Mouse (Mus musculus) erythroblast, embryonic 14.5 days (primary cell): ENCODE results near the gene Gm13539. TPM values are rescaled to one million over a fixed set of nuclear protein-coding genes. Genes with fewer than 3 reads are reported as not detected.
"Not testable (repeated sequence)": the region's sequence is repeated elsewhere in the genome, so short reads cannot be mapped to it uniquely, and the experiment has no call there.

Source experiments
- H3K27me3 ChIP-seq: 2 replicates; pipeline ENCODE4 v1.6.1; 2012; ENCODE audit warnings: inconsistent platforms; ENCODE audit not compliant: control insufficient read depth
- H3K36me3 ChIP-seq: 2 replicates; pipeline ENCODE4 v1.6.1; 2012; ENCODE audit warnings: mild to moderate bottlenecking, inconsistent platforms; ENCODE audit not compliant: control insufficient read depth
- H3K4me1 ChIP-seq: 2 replicates; pipeline ENCODE4 v1.6.1; 2012; ENCODE audit warnings: inconsistent platforms; ENCODE audit not compliant: control insufficient read depth
- H3K4me3 ChIP-seq: replicated peaks from 2 replicates; pipeline ENCODE3; 2012; ENCODE audit warnings: moderate library complexity, mild to moderate bottlenecking, inconsistent platforms
- H3K9me3 ChIP-seq: 2 replicates; pipeline ENCODE4 v1.6.1; 2012; ENCODE audit warnings: low read length, inconsistent platforms, mixed read lengths; ENCODE audit not compliant: control insufficient read depth
- GATA1 ChIP-seq: IDR thresholded peaks from 2 replicates; pipeline ENCODE4 v1.6.1; 2012; ENCODE audit warnings: low read length, inconsistent platforms, mixed read lengths
- TAL1 ChIP-seq: IDR thresholded peaks from 3 replicates; pipeline ENCODE4 v1.6.1; 2012; ENCODE audit warnings: low read length, inconsistent platforms, mixed read lengths
- polyA plus RNA-seq: library from polyadenylated mRNA; stranded (reverse); fragments of >175 nt; gene quantifications from 2 replicates; pipeline ENCODE4 v1.2.3, GENCODE M21; 2012

Gene Gm13539
- polyA plus RNA-seq: not detected in 2 replicates

GRCm38 (mm10) chr2:25781957-25782356 is at the start of gene Gm13539:
Gm13539 (plus strand) TSS chr2:25782257.
- Histone ChIP-seq H3K36me3 (no peaks in the 10 kb centered on the region), H3K4me1 (peaks cover 11% of the 10 kb centered on the region), H3K4me3 (no peak within 1 kb of the TSS), H3K27me3 (no peaks in the 10 kb centered on the region; the same call in 1 of the 2 replicates), H3K9me3 (no peaks in the 10 kb centered on the region)
- TF ChIP-seq TAL1 (no peak), GATA1 (no peak)

- TF ChIP-seq TAL1 (no peak), GATA1 (no peak)
These were observed 48.7 kb upstream of the Gm13539 start for GRCm38 (mm10) chr2:25733199-25733930.

GRCm38 (mm10) chr2:25736709-25737108 is 45.3 kb upstream of the Gm13539 start, which contains the start of gene Obp2b:
Obp2b (plus strand) TSS chr2:25737009.
- H3K4me1 ChIP-seq, H3K4me3 ChIP-seq, H3K36me3 ChIP-seq, H3K27me3 ChIP-seq: not testable (repeated sequence)
- peaks cover 14% of the 10 kb centered on the region for H3K9me3 ChIP-seq

More at GRCm38 (mm10) chr2:25733199-25733930, 48.7 kb upstream of the Gm13539 start:
- no peak overlapping the region for H3K4me3 ChIP-seq
- H3K27me3 ChIP-seq: no peaks in the 10 kb centered on the region
- peaks cover 3% of the 10 kb centered on the region; the same call in 1 of the 2 replicates for H3K9me3 ChIP-seq
- H3K4me1 ChIP-seq: no peaks in the 10 kb centered on the region
- no peaks in the 10 kb centered on the region for H3K36me3 ChIP-seq

- no peaks in the 10 kb centered on the region for H3K27me3 ChIP-seq
- TF ChIP-seq TAL1: no peak
- no peaks in the 10 kb centered on the region for H3K4me1 ChIP-seq
- no peaks in the 10 kb centered on the region for H3K36me3 ChIP-seq
- peaks cover 25% of the 10 kb centered on the region for H3K9me3 ChIP-seq
- no peak overlapping the region for H3K4me3 ChIP-seq
These were observed 40.4 kb upstream of the Gm13539 start for GRCm38 (mm10) chr2:25741671-25742070.

GRCm38 (mm10) chr2:25754201-25754600 is 27.9 kb upstream of the Gm13539 start:
- H3K4me1 ChIP-seq: no peaks in the 10 kb centered on the region
- 0 out of 2 replicates have a peak, but pooled peaks cover 2% of the 10 kb centered on the region for H3K9me3 ChIP-seq
- H3K36me3 ChIP-seq: no peaks in the 10 kb centered on the region
- TF ChIP-seq GATA1: no peak
- TF ChIP-seq TAL1: no peak
- H3K4me3 ChIP-seq: no peak overlapping the region
- no peaks in the 10 kb centered on the region for H3K27me3 ChIP-seq

GRCm38 (mm10) chr2:25758064-25758625 is 23.9 kb upstream of the Gm13539 start:
- Histone ChIP-seq H3K4me3 (no peak overlapping the region), H3K9me3 (0 out of 2 replicates have a peak, but pooled peaks cover 2% of the 10 kb centered on the region), H3K27me3 (no peaks in the 10 kb centered on the region), H3K36me3 (no peaks in the 10 kb centered on the region), H3K4me1 (no peaks in the 10 kb centered on the region)
- TF ChIP-seq TAL1 (no peak), GATA1 (no peak)

GRCm38 (mm10) chr2:25765269-25765668 is 16.8 kb upstream of the Gm13539 start, which contains the start of gene Lcn3:
Lcn3 (plus strand) TSS chr2:25765569.
- no peaks in the 10 kb centered on the region for H3K27me3 ChIP-seq
- no peaks in the 10 kb centered on the region for H3K9me3 ChIP-seq
- no peak within 1 kb of the TSS for H3K4me3 ChIP-seq
- no peaks in the 10 kb centered on the region for H3K36me3 ChIP-seq
- H3K4me1 ChIP-seq: no peaks in the 10 kb centered on the region
- TF ChIP-seq GATA1 (no peak), TAL1 (no peak)

GRCm38 (mm10) chr2:25767764-25768163 is 14.3 kb upstream of the Gm13539 start:
- Histone ChIP-seq H3K4me3 (no peak overlapping the region), H3K4me1 (no peaks in the 10 kb centered on the region), H3K36me3 (no peaks in the 10 kb centered on the region), H3K9me3 (no peaks in the 10 kb centered on the region), H3K27me3 (no peaks in the 10 kb centered on the region)
- TF ChIP-seq TAL1 (no peak), GATA1 (no peak)

GRCm38 (mm10) chr2:25773507-25773906 is 8.6 kb upstream of the Gm13539 start:
- H3K9me3 ChIP-seq: no peaks in the 10 kb centered on the region
- TF ChIP-seq TAL1 (no peak), GATA1 (no peak)
- no peaks in the 10 kb centered on the region for H3K4me1 ChIP-seq
- H3K36me3 ChIP-seq: no peaks in the 10 kb centered on the region
- H3K4me3 ChIP-seq: no peak overlapping the region
- no peaks in the 10 kb centered on the region for H3K27me3 ChIP-seq
